Mouse (Mus musculus) lung, postnatal 4 days (tissue): ENCODE data around the gene Gm9745.
"Not testable (repeated sequence)": the region's sequence is repeated elsewhere in the genome, so short reads cannot be mapped to it uniquely, and the experiment has no call there.

Experiments
- DNase-seq, 2 experiments: peaks; one replicate each; pipeline ENCODE4 v3.0.0; 2021

Gm9745 gene

GRCm38 (mm10) chr13:8948131-8948530, at the start of gene Gm9745:
TSS of gene Gm9745 (minus strand) at chr13:8948231.
- not testable (repeated sequence) for DNase-seq

- DNase-seq: not testable (repeated sequence)
These were observed 49.2 kb upstream of the Gm9745 start for GRCm38 (mm10) chr13:8997221-8997620.

DNA sequence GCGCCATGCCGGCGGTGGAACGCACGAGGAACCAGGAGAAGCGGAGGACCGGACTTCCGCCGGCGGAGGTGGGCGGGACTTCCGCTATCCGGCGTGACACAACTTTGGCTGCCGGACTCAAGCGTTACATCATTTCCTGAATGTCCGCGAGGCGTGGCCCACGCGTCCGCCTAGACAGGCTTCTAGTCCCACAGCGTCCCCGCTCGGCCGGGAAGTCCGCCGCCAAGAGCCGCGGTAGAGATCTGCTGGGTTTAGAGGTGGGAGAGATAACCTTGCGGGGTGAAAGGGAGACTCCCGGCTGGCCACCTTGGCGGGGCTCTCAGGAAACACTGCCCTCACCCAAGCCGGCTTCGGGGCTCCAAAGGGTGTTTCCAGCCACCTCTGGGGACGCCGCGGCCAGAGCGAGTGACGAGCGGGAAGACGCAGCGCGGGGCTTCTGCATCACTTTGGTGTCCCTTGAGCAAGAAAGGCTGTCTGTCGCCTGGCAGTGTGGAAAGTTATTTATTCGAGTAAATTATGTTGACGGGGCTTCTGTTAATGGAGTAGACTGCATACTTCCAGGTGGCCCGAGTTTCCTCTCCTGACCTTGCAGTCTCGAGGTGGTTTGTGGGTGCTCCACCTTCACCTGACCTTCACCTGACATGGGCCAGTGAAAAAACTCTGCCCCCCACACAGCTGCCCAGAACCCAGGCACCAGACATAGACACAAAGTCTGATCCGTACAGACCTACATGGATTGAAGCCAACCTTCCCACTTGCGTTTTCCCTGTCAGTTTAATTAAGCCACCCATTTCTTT, 48.2 kb upstream of the Gm9745 start, which contains the start of gene Gtpbp4:
Gene Gtpbp4, minus strand, starts transcription at position 94 of the 797 bp plus-strand sequence.
- peak; percentile 97 to 98 for DNase-seq

- peak in 1 of 2 experiments; percentile 9 for DNase-seq
These were observed 47.3 kb upstream of the Gm9745 start for GRCm38 (mm10) chr13:8995159-8995989.

DNA sequence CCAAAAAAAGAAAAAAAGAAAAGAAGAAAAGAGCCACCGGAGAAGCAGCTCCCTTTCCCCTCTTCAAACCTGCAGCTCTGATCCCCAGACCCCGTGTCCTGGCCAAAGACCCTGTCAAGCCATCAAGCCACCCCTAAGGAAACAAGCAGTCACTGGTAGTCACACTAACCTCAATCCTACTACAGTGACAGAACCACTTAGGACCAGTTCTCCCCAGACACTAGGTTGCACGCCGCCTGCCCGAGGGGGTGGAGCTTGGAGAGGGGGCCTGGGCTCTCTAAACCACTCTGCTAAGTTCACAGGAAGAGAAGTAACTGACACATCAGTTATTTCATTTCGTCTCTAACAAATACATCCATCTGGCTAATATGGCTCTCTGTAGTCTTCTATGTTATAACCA, 44.2 kb upstream of the Gm9745 start:
- DNase-seq: no peak

DNA sequence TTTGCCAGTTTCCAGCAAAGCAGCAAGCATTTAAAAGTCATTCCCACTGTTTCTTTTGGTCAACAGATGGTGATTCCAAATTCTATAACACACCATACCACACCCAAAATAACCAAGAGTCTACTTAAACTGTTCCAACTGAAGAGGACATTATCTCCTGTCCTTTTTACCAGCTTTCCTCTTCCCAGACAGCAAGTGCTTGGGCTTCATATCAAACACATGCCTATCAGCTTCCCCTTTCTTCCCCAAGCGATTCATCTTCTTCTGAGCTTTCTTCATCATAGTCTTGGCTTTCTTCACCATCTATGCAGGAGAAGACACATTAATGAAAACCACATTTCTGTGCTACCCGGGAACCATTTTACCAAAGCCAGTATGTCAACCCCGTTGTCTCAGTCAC, 24.9 kb upstream of the Gm9745 start:
- DNase-seq: no peak

DNA sequence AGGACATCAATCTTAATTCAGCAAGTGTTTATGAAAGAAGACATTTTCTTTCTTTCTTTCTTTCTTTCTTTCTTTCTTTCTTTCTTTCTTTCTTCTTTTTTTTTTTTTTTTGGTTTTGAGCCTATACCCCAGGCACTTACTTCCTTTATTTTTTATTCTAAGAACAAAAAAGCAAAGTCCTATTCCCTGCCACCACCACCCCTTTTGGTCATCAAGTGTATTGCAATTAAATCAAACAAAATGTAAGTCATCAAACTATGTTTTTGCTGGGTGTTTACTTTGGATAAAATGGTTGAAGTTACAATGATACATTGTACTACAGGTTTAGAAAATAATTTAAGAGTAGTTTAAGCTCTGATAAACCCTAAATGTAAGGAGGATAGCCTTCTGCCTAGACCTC, 24.3 kb upstream of the Gm9745 start:
- no peak for DNase-seq

DNA sequence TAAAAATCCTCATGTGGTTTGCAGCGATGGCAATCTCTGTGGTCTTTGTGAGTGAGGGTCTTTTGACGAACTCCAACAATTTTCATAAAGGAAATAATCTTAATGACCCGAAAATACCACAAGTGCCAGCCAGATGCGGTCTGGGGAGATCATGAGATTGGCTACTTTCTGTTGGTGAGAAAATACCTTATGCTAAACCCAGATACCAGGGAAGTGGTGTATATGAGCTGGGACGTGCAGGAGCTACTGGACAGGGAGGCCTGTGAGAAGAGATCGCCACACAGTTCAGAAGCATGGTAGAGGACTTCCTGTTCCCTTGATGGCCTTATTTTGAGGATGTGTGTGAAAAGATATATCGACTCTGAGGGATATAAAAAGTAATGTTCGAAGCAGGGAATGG, 19.7 kb upstream of the Gm9745 start:
- DNase-seq: no peak

GRCm38 (mm10) chr13:8965224-8965623, 17.2 kb upstream of the Gm9745 start:
- DNase-seq: no peak

DNA sequence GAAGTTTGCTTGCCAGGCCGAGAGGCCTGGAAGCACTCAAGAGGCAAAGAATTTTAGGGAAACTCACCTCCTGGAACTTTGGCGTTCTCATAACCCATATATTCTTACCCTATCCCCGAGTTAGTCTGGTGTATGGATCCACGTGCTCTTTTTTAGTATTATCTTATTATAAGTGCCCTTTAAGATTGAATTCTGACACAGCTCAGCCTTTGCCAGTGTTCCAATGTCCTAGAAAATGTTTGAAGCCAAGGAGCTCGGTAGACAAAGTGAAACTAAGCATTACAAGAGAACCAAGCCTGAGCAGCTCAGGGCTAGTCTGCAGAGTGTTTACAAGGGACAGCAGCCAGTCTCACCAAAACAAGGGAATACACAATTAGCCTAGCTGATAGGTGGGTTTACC, 14.2 kb upstream of the Gm9745 start:
- not testable (repeated sequence) for DNase-seq

- DNase-seq: not testable (repeated sequence)
These were observed 13.3 kb upstream of the Gm9745 start for GRCm38 (mm10) chr13:8961128-8961888.

DNA sequence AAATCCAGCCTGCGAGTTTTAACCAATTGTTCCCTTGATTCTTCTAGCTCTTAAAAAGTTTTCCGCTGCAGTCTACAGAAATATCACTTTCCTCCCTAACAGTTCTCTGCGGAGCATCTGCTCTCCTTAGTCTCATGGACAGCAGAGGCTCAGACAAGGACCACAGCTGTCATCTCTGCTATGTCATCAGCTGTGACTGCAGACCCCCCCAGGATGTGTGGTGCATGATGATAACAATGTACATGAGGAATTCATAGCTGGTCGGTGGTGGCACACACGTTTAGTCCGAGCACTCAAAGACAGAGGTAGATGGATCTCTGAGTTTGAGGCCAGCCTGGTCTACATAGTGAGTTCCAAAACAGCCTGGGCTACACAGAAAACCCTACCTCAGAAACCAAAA, 11.5 kb upstream of the Gm9745 start:
- not testable (repeated sequence) for DNase-seq

DNA sequence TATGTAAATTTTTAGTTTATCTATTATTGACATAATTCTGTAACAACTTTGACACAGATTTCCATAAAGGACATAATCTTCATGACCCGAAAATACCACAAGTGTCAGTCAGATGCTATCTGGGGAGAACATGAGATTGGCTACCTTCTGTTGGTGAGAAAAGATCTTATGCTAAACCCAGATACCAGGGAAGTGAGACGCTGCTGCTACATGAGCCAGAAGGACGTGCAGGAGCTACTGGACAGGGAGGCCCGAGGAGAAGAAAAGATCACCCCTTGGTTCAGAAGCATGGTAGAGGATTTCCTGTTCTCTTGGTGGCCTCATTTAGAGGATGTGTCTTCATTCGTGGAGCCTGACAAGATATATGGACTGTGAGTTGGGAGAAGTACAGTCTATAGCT, 11.0 kb upstream of the Gm9745 start:
- DNase-seq: not testable (repeated sequence)

- DNase-seq: not testable (repeated sequence)
These were observed 8.8 kb upstream of the Gm9745 start for GRCm38 (mm10) chr13:8956873-8957272.

DNA sequence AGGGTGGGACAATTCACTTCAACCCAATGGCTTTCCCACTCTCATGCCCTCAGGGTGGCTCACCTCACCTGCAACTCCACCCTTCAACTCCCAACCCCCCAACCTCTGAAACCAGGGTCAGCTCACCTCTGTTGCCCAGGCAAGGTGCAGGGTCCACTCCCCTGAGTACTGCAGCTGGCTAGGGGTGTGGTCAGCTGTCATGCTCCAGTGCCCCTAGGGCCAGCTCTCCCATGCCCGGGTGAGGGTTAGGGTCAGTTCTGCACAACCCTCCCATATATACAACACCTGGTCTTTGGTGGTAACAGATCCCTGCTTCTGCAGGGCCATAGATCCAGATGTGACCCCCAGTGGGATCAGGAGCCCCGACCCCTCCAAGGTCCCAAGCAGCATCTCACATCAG, 7.1 kb upstream of the Gm9745 start:
- DNase-seq: not testable (repeated sequence)

DNA sequence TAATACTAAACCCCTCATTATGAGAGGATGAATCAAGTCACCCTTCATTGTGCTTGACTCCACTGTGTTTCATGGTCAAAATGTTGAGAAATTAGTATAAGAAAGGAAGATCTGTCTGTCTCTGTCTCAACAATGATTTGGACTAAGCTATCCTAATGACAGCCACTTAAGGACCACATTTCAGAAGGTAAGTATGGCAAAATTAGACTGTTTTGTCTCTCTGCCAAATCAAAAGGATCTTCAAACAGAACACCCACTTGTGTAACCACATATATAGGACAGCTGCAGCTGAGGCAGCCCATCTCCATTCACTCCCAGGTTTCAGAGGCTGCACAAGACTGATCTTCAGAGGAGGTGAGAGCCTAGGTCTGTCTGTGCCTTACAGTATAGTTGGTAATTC, 4.5 kb upstream of the Gm9745 start, which contains the start of gene Idi2:
Gene Idi2, plus strand, starts transcription at position 301 of the 400 bp plus-strand sequence.
- not testable (repeated sequence) for DNase-seq

- not testable (repeated sequence) for DNase-seq
These were observed 4.2 kb downstream of the Gm9745 start for GRCm38 (mm10) chr13:8943828-8944227.

- not testable (repeated sequence) for DNase-seq
These were observed 6.3 kb downstream of the Gm9745 start for GRCm38 (mm10) chr13:8941701-8942100.

DNA sequence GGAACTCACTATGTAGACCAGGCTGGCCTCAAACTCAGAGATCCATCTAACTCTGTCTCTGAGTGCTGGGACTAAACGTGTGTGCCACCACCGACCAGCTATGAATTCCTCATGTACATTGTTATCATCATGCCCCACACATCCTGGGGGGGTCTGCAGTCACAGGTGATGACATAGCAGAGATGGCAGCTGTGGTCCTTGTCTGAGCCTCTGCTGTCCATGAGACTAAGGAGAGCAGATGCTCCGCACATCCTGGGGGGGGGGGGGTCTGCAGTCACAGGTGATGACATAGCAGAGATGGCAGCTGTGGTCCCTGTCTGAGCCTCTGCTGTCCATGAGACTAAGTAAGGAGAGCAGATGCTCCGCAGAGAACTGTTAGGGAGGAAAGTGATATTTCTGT, 6.9 kb downstream of the Gm9745 start:
- DNase-seq: not testable (repeated sequence)

DNA sequence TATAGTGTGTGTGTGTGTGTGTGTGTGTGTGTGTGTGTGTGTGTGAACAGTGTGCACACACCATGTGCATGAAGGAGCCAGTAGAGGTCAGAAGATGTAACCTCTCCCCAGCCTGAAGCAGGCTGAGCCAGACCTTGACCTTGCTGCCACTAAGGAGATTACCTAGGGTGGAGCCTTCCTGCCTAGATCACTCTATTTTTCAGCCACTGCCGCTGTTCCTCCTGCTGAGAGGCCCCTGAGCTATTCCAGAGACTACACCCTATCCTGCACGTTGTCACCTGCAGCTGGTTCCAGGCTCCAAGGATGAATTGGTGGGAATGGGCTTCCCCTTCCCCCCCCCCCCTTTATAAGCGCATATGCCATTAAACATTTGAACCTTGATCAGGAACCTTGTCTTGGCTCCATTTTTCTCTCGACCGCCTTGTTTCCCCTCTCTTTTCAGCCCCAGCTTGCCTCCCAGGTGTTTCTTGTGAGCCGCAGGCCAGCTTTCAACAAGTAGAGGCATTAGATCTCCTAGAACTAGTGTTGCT, 10.4 kb downstream of the Gm9745 start:
- DNase-seq: not testable (repeated sequence)

- no peak for DNase-seq
These were observed 14.5 kb downstream of the Gm9745 start for GRCm38 (mm10) chr13:8933499-8933898.

- DNase-seq: not testable (repeated sequence)
These were observed 34.1 kb downstream of the Gm9745 start for GRCm38 (mm10) chr13:8913890-8914289.

DNA sequence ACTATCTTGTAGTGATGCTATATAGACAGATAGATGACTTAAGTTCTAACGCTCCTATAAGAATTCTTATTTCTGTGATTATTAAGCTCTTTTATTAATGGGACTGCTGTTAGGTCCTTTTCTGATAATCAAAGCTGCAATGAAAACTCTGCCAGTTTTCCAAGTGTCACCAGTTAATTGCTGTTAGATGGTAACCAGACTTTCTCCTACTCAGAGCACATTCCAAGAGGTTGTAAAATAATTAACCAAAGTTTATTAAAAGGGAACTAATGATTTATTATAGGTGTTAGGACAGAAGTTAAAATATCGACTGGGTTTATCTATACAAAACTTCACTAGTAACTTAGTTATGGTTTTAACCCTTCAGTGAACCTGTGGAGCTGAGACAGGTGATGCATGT, 42.0 kb downstream of the Gm9745 start:
- DNase-seq: not testable (repeated sequence)
